Mouse (Mus musculus): Measurements from ENCODE around the gene Hesx1.

- no peak for TF ChIP-seq CTCF (IDR thresholded peaks at IDR 0.05; ENCODE audit: insufficient read depth, low read depth, low read length)
- TF ChIP-seq POLR2A (IDR thresholded peaks at IDR 0.05; ENCODE audit: insufficient read depth, low read depth, low read length): no peak
These were observed 50.2 kb downstream of the Hesx1 start for GRCm38 (mm10) chr14:27044221-27044966.
